Mouse (Mus musculus) embryo, embryonic 11.5 days (tissue): Measurements from ENCODE around the gene Pdzd3.

Source experiments
- DNase-seq: peaks from one replicate; pipeline ENCODE4 v3.0.0-alpha.2; 2012; ENCODE audit warnings: low read depth, low spot score

Gene Pdzd3

DNA sequence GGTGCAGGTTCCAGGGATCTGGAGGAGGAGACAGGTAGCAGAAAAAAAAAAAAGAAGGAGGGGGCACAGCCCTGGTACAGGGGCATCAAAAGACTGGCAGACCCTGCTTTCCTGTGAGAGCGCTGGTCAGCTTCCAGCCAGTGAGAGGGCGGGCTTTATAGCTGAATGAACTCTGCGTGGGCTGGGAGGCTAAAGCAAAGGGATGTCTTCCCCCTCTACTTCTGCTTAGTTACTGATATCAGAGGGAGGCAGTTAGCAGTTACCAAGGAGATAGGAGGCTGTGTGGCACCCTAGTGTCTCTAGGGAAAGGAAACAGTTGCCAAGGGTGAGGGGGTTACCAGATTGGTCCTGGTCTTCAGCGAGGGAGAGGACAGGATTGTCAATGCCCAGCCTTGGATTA, 826 bp downstream of the Pdzd3 start:
- no peak for DNase-seq

DNA sequence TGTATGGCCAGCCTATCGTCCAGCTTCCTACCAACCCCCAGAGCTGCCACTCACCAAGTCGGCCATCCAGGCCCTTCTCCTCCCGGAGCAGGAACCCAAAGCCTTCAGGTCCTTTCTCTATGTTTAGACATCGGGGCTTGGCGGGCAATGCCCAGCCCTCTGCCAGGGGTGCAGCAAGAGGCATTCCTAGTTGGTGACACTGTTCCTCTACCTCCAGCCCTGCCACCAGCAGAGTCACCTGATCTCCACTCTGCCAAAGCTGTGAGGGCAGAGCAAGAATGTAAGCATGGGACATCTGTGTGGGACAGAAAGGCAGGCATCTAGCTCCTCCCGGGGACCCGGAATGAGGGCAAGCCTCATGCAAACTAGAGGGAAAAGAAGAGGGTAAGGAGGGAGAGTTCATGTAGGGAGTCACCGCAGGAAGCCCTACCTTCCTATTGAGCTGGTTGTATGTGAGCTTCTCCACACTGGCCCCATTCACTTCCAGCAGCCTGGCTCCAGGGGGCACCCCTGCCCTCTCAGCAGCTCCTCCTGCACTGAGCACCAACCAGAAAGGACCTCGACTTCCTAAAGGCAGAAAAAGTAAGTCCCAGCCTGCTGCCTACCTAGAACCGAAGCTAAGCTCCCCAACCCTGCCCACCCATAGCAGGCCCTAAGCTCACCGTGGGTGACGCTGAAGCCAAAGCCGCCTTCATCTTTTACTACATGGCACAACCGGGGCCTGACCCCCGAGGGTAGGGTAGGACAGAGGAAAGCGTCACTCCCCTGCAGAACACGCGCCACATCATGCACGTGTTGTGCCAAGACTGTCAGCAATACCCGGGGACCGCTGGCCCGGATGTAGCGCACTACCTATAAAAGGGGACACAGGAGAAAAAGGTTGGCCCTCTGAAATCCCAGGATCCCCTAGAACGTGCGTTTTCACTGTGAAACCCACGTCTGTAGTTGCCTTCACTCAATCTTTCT, 1.8 kb downstream of the Pdzd3 start:
- no peak for DNase-seq

DNA sequence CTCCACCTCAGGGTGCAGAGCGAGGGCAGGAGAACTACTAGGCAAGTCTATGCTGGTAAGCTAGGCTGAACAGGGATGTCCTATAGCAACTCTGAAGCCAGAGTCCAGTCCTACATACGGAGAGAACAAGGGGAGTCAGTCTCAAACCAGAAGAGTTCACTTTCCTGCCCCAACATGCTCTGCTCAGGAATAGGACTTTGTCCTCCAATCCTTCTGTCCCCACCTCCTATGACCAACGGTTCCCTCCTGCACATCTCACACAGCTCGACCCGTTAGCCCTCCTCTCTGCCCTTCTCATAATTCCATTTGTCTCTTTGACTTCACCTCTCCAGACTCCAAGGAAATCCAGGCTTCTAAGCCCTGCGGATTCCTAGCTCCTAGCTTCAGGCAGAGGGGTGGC, 3.4 kb downstream of the Pdzd3 start:
- no peak for DNase-seq

GRCm38 (mm10) chr9:44243621-44244020, 7.7 kb downstream of the Pdzd3 start:
- DNase-seq = no peak

DNA sequence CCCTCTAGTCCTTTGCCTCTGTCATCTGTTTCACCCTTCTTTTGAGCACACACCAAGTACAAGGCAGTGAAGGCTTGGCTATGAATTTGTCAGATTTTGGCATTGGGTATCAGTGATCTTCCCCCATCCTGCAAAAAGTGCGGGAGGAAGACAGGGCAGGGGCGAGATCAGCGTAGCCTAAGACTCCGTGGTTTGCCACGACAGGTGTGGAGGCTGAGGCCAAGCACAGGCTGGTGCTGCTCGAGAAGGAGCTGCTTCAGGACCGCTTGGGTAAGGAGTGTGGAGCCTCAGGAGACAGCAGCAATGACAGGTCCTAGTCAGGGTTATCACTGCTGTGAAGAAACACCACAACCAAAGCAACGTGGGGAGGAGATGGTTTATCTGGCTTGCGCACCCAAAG, 9.9 kb downstream of the Pdzd3 start:
- no peak for DNase-seq

GRCm38 (mm10) chr9:44240911-44241310, 10.4 kb downstream of the Pdzd3 start:
- no peak for DNase-seq

- DNase-seq = no peak
These were observed 10.9 kb downstream of the Pdzd3 start, which contains the start of gene Ccdc153 for GRCm38 (mm10) chr9:44240399-44240798. Ccdc153 (plus strand) TSS chr9:44240676.

DNA sequence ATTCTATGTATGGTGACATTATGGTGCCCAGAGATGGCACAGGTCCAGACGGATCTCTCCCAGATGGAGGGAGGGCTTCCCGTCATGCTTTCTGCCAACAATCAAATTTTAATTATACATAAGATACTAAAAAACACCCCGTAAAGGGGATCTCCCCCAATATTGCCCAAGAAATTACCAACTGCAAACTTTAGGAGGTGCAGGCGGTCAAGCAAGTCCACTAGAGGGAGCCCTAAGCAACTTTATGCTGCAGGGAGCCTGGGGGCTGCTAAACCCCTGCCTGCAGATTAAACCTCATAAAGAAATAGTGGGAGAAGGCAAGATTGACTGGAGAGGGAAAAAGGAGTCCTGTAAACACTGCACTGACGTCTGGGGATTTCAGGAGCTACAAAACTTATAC, 11.8 kb downstream of the Pdzd3 start:
- peak; percentile 51 for DNase-seq

GRCm38 (mm10) chr9:44238501-44239190, 12.6 kb downstream of the Pdzd3 start:
- no peak for DNase-seq

DNA sequence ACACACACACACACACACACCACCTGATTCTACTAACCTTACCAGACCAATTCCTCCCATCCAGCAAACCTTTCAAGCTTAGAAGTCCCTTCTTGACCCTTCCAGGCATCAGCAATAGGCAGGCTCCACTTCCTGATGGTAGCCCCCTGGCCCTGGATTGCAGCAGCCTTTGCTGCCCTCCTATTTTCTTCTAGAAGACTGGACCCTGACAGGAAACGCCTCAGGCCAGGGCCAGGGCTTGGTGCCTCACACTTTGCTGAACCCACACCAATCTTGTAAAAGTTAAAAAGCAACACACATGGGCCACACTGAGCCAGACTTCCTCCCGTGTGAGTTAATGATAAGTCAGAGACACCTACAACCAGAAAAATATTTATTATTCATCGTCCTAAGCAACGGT, 14.1 kb downstream of the Pdzd3 start:
- DNase-seq = no peak

- no peak for DNase-seq
These were observed 14.7 kb downstream of the Pdzd3 start for GRCm38 (mm10) chr9:44236601-44237000.

- DNase-seq = peak; percentile 23
These were observed 16.5 kb downstream of the Pdzd3 start for GRCm38 (mm10) chr9:44234479-44235427.

GRCm38 (mm10) chr9:44233802-44234478, 17.3 kb downstream of the Pdzd3 start, which contains the start of gene Cbl:
Cbl (minus strand) TSS chr9:44234049.
- peak; percentile 99 for DNase-seq

DNA sequence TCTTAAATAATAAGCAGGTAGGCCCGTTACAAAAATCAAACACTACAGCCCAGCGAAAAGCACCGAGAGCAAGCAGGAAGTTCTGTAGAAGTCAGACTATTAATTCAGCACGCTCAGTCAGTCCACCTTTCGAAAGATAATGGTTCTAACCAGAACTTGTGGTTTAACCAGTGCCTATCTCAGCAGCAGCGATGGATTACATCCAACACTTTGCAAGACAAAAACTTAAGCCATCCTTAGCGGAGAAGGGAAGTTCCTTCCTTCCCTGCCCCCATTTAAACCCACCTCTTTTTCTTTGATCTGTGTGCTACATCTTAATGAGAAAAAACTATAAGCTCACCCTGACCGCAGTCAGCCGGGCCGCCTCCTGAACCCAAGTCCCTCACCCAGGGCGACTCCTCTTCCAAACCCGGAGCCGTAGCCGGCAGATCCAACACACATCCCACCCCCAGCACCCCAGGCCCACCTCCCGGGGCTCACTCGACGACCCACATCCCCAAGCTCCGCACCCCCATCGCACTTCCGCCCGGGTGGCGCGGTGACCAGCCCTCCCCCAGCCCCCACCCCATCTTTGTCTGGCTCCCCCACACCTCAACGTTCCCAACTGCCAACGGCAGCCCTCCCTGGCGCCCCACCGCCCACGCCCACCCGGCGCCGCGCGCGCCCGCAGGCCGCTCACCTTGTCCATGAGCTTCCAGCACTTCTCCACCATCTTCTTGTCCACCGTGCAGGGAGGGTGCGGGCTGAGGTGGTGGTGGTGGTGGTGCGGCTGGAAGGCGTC, 18.1 kb downstream of the Pdzd3 start:
- no peak for DNase-seq

DNA sequence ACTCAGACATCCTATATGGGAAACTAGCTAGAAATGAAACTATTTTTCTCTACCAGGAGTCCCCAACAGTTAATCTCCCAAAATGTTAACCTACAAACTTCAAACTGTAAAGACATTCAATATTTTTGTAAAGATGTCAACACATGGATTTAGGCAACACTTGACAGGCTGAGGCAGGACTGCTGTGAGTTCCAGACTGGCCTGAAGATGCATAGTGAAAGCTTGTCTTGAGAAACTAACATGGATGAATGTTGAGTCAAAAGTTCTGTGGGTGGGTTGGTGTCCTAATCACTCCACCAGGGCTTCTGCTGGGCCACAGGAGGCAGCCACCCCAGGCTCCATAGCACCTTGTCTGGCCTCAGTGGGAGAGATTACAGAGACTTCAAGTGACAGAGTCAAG, 19.7 kb downstream of the Pdzd3 start:
- DNase-seq = no peak

GRCm38 (mm10) chr9:44225993-44226392, 25.3 kb downstream of the Pdzd3 start:
- no peak for DNase-seq

DNA sequence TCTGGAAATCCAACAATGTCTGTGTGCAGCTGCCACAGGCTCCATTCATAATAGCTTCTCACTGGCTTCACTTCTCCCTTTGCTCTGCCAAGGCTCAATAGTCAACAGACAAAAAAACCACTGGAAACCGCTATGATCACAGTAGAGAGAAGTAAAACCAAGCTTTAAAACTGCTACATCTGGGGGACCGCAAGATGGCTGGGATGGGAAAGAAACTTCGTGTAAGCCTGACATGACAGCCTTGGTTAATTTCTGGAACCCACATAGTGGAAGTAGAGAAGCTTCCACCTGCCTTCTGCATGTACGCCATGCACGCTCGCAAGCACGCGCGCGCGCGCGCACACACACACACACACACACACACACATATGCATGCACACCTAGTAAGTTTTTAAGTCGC, 37.7 kb downstream of the Pdzd3 start:
- no peak for DNase-seq

GRCm38 (mm10) chr9:44212406-44212805, 38.9 kb downstream of the Pdzd3 start:
- no peak for DNase-seq

GRCm38 (mm10) chr9:44209416-44209815, 41.9 kb downstream of the Pdzd3 start:
- no peak for DNase-seq

GRCm38 (mm10) chr9:44207840-44208239, 43.4 kb downstream of the Pdzd3 start:
- no peak for DNase-seq
